Mouse (Mus musculus) testis, adult 2 months (tissue): ENCODE data around the gene Kif28.
"Not testable (repeated sequence)": the region's sequence is repeated elsewhere in the genome, so short reads cannot be mapped to it uniquely, and the experiment has no call there.

Experiments used
- CTCF ChIP-seq: fragments of 200-500 bp; IDR thresholded peaks from 2 replicates; pipeline ENCODE4 v1.5.1; 2012; ENCODE audit warnings: low read depth, mild to moderate bottlenecking, inconsistent platforms, low read length, moderate library complexity; ENCODE audit not compliant: control insufficient read depth, insufficient read depth, insufficient replicate concordance
- POLR2A ChIP-seq: fragments of 200-500 bp; IDR thresholded peaks from 2 replicates; pipeline ENCODE4 v1.6.1; 2012; ENCODE audit warnings: low read depth, mild to moderate bottlenecking, inconsistent platforms, low read length, moderate library complexity; ENCODE audit not compliant: control insufficient read depth

- TF ChIP-seq POLR2A, CTCF: not testable (repeated sequence)
These were observed 62.3 kb downstream of the Kif28 start for GRCm38 (mm10) chr1:179682753-179683152.
